Mouse (Mus musculus) liver, adult 2 months (tissue): ENCODE measurements around the gene Stox2.
"Not testable (repeated sequence)": the region's sequence is repeated elsewhere in the genome, so short reads cannot be mapped to it uniquely, and the experiment has no call there.

ENCODE experiments used
- CTCF ChIP-seq: fragments of 200-500 bp; IDR thresholded peaks from 2 replicates; pipeline ENCODE4 v1.5.1; 2011; ENCODE audit warnings: low read depth, low read length, control low read depth
- POLR2A ChIP-seq: fragments of 200-500 bp; IDR thresholded peaks from 2 replicates; pipeline ENCODE4 v1.6.1; 2011; ENCODE audit warnings: low read length, control low read depth; ENCODE audit not compliant: insufficient read depth; ENCODE audit errors: extremely low read depth

DNA sequence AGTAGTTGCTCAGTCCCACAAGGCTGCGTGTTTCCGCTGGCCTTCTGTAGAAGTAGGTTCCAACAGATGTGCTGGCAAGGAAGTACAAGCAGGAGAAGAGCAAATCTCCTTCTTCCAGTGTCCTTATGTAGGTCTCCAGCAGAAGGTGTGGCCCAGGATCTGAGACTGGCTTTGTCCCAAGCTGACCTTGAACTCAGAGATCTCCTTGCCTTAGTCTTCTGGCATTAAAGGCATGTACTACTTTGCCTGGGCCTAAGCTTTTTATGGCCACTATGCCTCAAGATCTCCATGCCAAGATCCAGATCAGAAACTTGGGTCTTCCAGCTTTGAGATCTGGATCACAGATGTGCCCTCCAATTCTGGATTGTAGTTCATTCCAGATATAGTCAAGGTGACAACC lies 3.0 kb upstream of the Stox2 start:
- TF ChIP-seq CTCF, POLR2A: not testable (repeated sequence)
